Mouse (Mus musculus) liver, postnatal 0 days (tissue): ENCODE measurements at regions not wholly inside any gene's neighbourhood (a gene's known extent, or its start where the extent isn't known, plus 50 kb on each side); places are given as distances from the start of the nearest gene placed in this dataset.

Experiments used
- CTCF ChIP-seq: sonication (generic); IDR thresholded peaks from 2 replicates; pipeline ENCODE4 v1.5.1; 2016; ENCODE audit warnings: antibody characterized with exemption, low read depth
- EP300 ChIP-seq: IDR thresholded peaks from 2 replicates; pipeline ENCODE4 v1.6.1; 2016; ENCODE audit warnings: antibody characterized with exemption, low read depth, mild to moderate bottlenecking

DNA sequence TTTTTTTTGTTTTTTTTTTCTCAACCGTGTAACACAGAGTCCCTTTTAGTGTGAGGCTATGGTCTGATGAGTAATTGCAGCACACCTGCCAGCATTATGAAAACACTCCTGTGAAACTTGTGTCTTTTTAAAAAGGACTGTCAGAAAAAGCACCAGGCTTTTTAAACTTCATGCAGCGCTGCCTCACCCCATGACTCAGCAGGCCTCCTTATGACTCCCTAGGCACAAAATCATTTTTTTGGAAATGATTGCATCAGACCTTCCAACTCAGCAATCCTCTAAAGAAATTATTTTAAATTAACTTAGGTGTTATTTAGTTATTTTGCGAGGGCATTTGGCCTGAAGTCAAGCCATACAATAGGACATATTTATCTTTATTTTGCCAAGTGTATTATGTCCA lies 134.7 kb upstream of the Hcn1 start:
- no peak for TF ChIP-seq CTCF
- TF ChIP-seq EP300, result no peak
